Mouse (Mus musculus): ENCODE results near the gene Rab6b. TPM values are rescaled to one million over a fixed set of nuclear protein-coding genes. Genes with fewer than 3 reads are reported as not detected.
"Not testable (repeated sequence)": the region's sequence is repeated elsewhere in the genome, so short reads cannot be mapped to it uniquely, and the experiment has no call there.

The Rab6b gene
- polyA plus RNA-seq, 1 experiment = 199 TPM

- Histone ChIP-seq H3K4me3 (replicated peaks; ENCODE audit: insufficient read depth, low read depth, low read length) (no peak overlapping the region), H3K4me1 (ENCODE audit: control insufficient read depth, insufficient read depth, low read length) (peaks cover 20% of the 10 kb centered on the region), H3K27me3 (ENCODE audit: control insufficient read depth, insufficient read depth, low read length) (no peaks in the 10 kb centered on the region), H3K27ac (ENCODE audit: insufficient read depth, low read length) (no peak overlapping the region)
- no peak for DNase-seq
- TF ChIP-seq POLR2A (IDR thresholded peaks at IDR 0.05; ENCODE audit: borderline replicate concordance, insufficient read depth, low read length) (no peak), CTCF (IDR thresholded peaks at IDR 0.05; ENCODE audit: borderline replicate concordance, insufficient read depth, low read depth, low read length) (no peak)
- WGBS = 49% methylated on average over 9 of the region's 9 CpGs
These were observed 35.1 kb downstream of the Rab6b start for GRCm38 (mm10) chr9:103146703-103147102.

- Histone ChIP-seq H3K4me1 (ENCODE audit: control insufficient read depth, insufficient read depth, low read length) (peaks cover 20% of the 10 kb centered on the region), H3K27ac (ENCODE audit: insufficient read depth, low read length) (no peak overlapping the region), H3K27me3 (ENCODE audit: control insufficient read depth, insufficient read depth, low read length) (no peaks in the 10 kb centered on the region), H3K4me3 (replicated peaks; ENCODE audit: insufficient read depth, low read depth, low read length) (no peak overlapping the region)
- TF ChIP-seq CTCF (IDR thresholded peaks at IDR 0.05; ENCODE audit: borderline replicate concordance, insufficient read depth, low read depth, low read length) (no peak), POLR2A (IDR thresholded peaks at IDR 0.05; ENCODE audit: borderline replicate concordance, insufficient read depth, low read length) (no peak)
- no peak for DNase-seq
- 65% methylated on average over 13 of the region's 13 CpGs for WGBS
These were observed 35.5 kb downstream of the Rab6b start for GRCm38 (mm10) chr9:103147103-103147502.

- no peak for DNase-seq
- H3K4me1 ChIP-seq (ENCODE audit: control insufficient read depth, insufficient read depth, low read length) = peaks cover 25% of the 10 kb centered on the region
- 56% methylated on average over 12 of the region's 12 CpGs for WGBS
- TF ChIP-seq CTCF (IDR thresholded peaks at IDR 0.05; ENCODE audit: borderline replicate concordance, insufficient read depth, low read depth, low read length) (no peak), POLR2A (IDR thresholded peaks at IDR 0.05; ENCODE audit: borderline replicate concordance, insufficient read depth, low read length) (no peak)
- H3K27me3 ChIP-seq (ENCODE audit: control insufficient read depth, insufficient read depth, low read length) = no peaks in the 10 kb centered on the region
- 0 out of 2 replicates have a peak overlapping the region, but pooled peaks have one; percentile 9 for H3K27ac ChIP-seq (ENCODE audit: insufficient read depth, low read length)
- H3K4me3 ChIP-seq (replicated peaks; ENCODE audit: insufficient read depth, low read depth, low read length) = no peak overlapping the region
These were observed 37.6 kb downstream of the Rab6b start for GRCm38 (mm10) chr9:103149074-103149799.

GRCm38 (mm10) chr9:103153286-103153685 is 41.7 kb downstream of the Rab6b start:
- Histone ChIP-seq H3K4me1 (ENCODE audit: control insufficient read depth, insufficient read depth, low read length) (peaks cover 16% of the 10 kb centered on the region), H3K27me3 (ENCODE audit: control insufficient read depth, insufficient read depth, low read length) (no peaks in the 10 kb centered on the region), H3K27ac (ENCODE audit: insufficient read depth, low read length) (peak overlapping the region; percentile 38; the same call in 1 of the 2 replicates), H3K4me3 (replicated peaks; ENCODE audit: insufficient read depth, low read depth, low read length) (no peak overlapping the region)
- WGBS = 19% methylated on average over 5 of the region's 5 CpGs
- TF ChIP-seq POLR2A (IDR thresholded peaks at IDR 0.05; ENCODE audit: borderline replicate concordance, insufficient read depth, low read length) (no peak), CTCF (IDR thresholded peaks at IDR 0.05; ENCODE audit: borderline replicate concordance, insufficient read depth, low read depth, low read length) (no peak)
- DNase-seq = peak in 1 of 2 experiments; percentile 50

GRCm38 (mm10) chr9:103154568-103154967 is 43.0 kb downstream of the Rab6b start:
- Histone ChIP-seq H3K27ac (ENCODE audit: insufficient read depth, low read length) (no peak overlapping the region), H3K4me3 (replicated peaks; ENCODE audit: insufficient read depth, low read depth, low read length) (no peak overlapping the region), H3K27me3 (ENCODE audit: control insufficient read depth, insufficient read depth, low read length) (no peaks in the 10 kb centered on the region), H3K4me1 (ENCODE audit: control insufficient read depth, insufficient read depth, low read length) (peaks cover 13% of the 10 kb centered on the region)
- WGBS = 78% methylated on average over 2 of the region's 2 CpGs
- no peak for DNase-seq
- TF ChIP-seq POLR2A (IDR thresholded peaks at IDR 0.05; ENCODE audit: borderline replicate concordance, insufficient read depth, low read length) = no peak
- TF ChIP-seq CTCF (IDR thresholded peaks at IDR 0.05; ENCODE audit: borderline replicate concordance, insufficient read depth, low read depth, low read length) = no peak

- WGBS = 91% methylated on average over 7 of the region's 7 CpGs
- H3K4me1 ChIP-seq (ENCODE audit: control insufficient read depth, insufficient read depth, low read length) = peaks cover 19% of the 10 kb centered on the region
- H3K27ac ChIP-seq (ENCODE audit: insufficient read depth, low read length); H3K27me3 ChIP-seq (ENCODE audit: control insufficient read depth, insufficient read depth, low read length); DNase-seq; H3K4me3 ChIP-seq (replicated peaks; ENCODE audit: insufficient read depth, low read depth, low read length): not testable (repeated sequence)
These were observed 43.6 kb downstream of the Rab6b start for GRCm38 (mm10) chr9:103155158-103155557.

GRCm38 (mm10) chr9:103163806-103164205 is 52.2 kb downstream of the Rab6b start:
- H3K4me3 ChIP-seq (replicated peaks; ENCODE audit: insufficient read depth, low read depth, low read length) = no peak overlapping the region
- H3K27me3 ChIP-seq (ENCODE audit: control insufficient read depth, insufficient read depth, low read length) = no peaks in the 10 kb centered on the region
- WGBS = 61% methylated on average over 15 of the region's 15 CpGs
- DNase-seq = no peak
- TF ChIP-seq POLR2A (IDR thresholded peaks at IDR 0.05; ENCODE audit: borderline replicate concordance, insufficient read depth, low read length) (no peak), CTCF (IDR thresholded peaks at IDR 0.05; ENCODE audit: borderline replicate concordance, insufficient read depth, low read depth, low read length) (no peak)
- H3K27ac ChIP-seq (ENCODE audit: insufficient read depth, low read length) = no peak overlapping the region
- H3K4me1 ChIP-seq (ENCODE audit: control insufficient read depth, insufficient read depth, low read length) = peaks cover 40% of the 10 kb centered on the region

GRCm38 (mm10) chr9:103168046-103168445 is 56.5 kb downstream of the Rab6b start:
- Histone ChIP-seq H3K27ac (ENCODE audit: insufficient read depth, low read length) (no peak overlapping the region), H3K4me3 (replicated peaks; ENCODE audit: insufficient read depth, low read depth, low read length) (no peak overlapping the region), H3K27me3 (ENCODE audit: control insufficient read depth, insufficient read depth, low read length) (no peaks in the 10 kb centered on the region), H3K4me1 (ENCODE audit: control insufficient read depth, insufficient read depth, low read length) (peaks cover 25% of the 10 kb centered on the region)
- WGBS = 36% methylated on average over 6 of the region's 6 CpGs
- no peak for DNase-seq
- TF ChIP-seq CTCF (IDR thresholded peaks at IDR 0.05; ENCODE audit: borderline replicate concordance, insufficient read depth, low read depth, low read length) (no peak), POLR2A (IDR thresholded peaks at IDR 0.05; ENCODE audit: borderline replicate concordance, insufficient read depth, low read length) (no peak)
